Mouse (Mus musculus) hindbrain, embryonic 15.5 days (tissue): ENCODE measurements around the gene Josd2. TPM values are rescaled to one million over a fixed set of nuclear protein-coding genes. Genes with fewer than 3 reads are reported as not detected.
A peak's percentile ranks its signal among the peaks of the same experiment; 100 is the strongest.

Experiments used
- ATAC-seq: fragments of 200-750 bp; cut with Nextera tagmentation; 2 replicates; pipeline ENCODE4 v1.8.0; 2017; ENCODE audit warnings: low read depth, moderate number of reproducible peaks, moderate TSS enrichment; ENCODE audit not compliant: low FRiP score
- H3K27ac ChIP-seq: fragments of 300-500 bp; sonication (generic); replicated peaks from 2 replicates; pipeline ENCODE4 v1.5.1; 2015; ENCODE audit warnings: mild to moderate bottlenecking, inconsistent platforms
- H3K27me3 ChIP-seq: fragments of 300-500 bp; sonication (generic); 2 replicates; pipeline ENCODE4 v1.6.1; 2015; ENCODE audit warnings: control low read depth, inconsistent platforms
- H3K36me3 ChIP-seq: fragments of 300-500 bp; sonication (generic); 2 replicates; pipeline ENCODE4 v1.6.1; 2015; ENCODE audit warnings: control low read depth, inconsistent platforms
- H3K4me1 ChIP-seq: fragments of 300-500 bp; sonication (generic); replicated peaks from 2 replicates; pipeline ENCODE4 v1.6.1; 2015; ENCODE audit warnings: control low read depth, inconsistent platforms
- H3K4me2 ChIP-seq: fragments of 300-500 bp; sonication (generic); 2 replicates; pipeline ENCODE4 v1.6.1; 2015; ENCODE audit warnings: moderate library complexity, mild to moderate bottlenecking, inconsistent platforms
- H3K4me3 ChIP-seq: fragments of 300-500 bp; sonication (generic); 2 replicates; pipeline ENCODE4 v1.5.1; 2015; ENCODE audit warnings: mild to moderate bottlenecking, inconsistent platforms
- H3K9ac ChIP-seq: fragments of 300-500 bp; sonication (generic); 2 replicates; pipeline ENCODE4 v1.6.1; 2015; ENCODE audit warnings: inconsistent platforms
- H3K9me3 ChIP-seq: fragments of 300-500 bp; sonication (generic); 2 replicates; pipeline ENCODE4 v1.6.1; 2016; ENCODE audit warnings: control low read depth, inconsistent platforms
- WGBS: fragments of 180-500 bp; shearing (Covaris S2); methylation state at CpG from one replicate; pipeline ENCODE4 v1.1.7; 2015; 5-methylcytosine and 5-hydroxymethylcytosine counted together
- polyA plus RNA-seq: library from polyadenylated mRNA; unstranded; fragments of >200 nt; fragmentation: Nextera tagmentation; extraction: Ambion mirVana; gene quantifications from 2 replicates; pipeline ENCODE4 v1.2.1, GENCODE M21; 2015

Gene Josd2
- polyA plus RNA-seq, 1 experiment from 2014 or later = 44.0 TPM

- Histone ChIP-seq H3K9me3 (no peaks in the 10 kb centered on the region), H3K27ac (peak overlapping the region; percentile 97), H3K4me1 (peaks cover 53% of the 10 kb centered on the region), H3K27me3 (no peaks in the 10 kb centered on the region), H3K36me3 (no peaks in the 10 kb centered on the region), H3K4me2 (peak overlapping the region; percentile 59), H3K9ac (peak overlapping the region; percentile 72), H3K4me3 (peak overlapping the region; percentile 67)
- 43% methylated on average over 15 of the region's 15 CpGs for WGBS
- no peak for ATAC-seq
These were observed 985 bp downstream of the Josd2 start for GRCm38 (mm10) chr7:44468644-44469285.

GRCm38 (mm10) chr7:44469677-44470675 lies 2.2 kb downstream of the Josd2 start:
- Histone ChIP-seq H3K4me3 (no peak overlapping the region), H3K27ac (peak overlapping the region; percentile 97), H3K4me1 (peaks cover 52% of the 10 kb centered on the region), H3K9ac (no peak overlapping the region), H3K9me3 (no peaks in the 10 kb centered on the region), H3K36me3 (no peaks in the 10 kb centered on the region), H3K27me3 (no peaks in the 10 kb centered on the region), H3K4me2 (no peak overlapping the region)
- 88% methylated on average over 16 of the region's 16 CpGs for WGBS
- no peak for ATAC-seq

- H3K27ac ChIP-seq = no peak overlapping the region
- H3K9ac ChIP-seq = no peak overlapping the region
- ATAC-seq = no peak
- H3K9me3 ChIP-seq = no peaks in the 10 kb centered on the region
- no peaks in the 10 kb centered on the region for H3K36me3 ChIP-seq
- no peak overlapping the region for H3K4me3 ChIP-seq
- H3K27me3 ChIP-seq = no peaks in the 10 kb centered on the region
- WGBS = 91% methylated on average over 16 of the region's 16 CpGs
- peaks cover 49% of the 10 kb centered on the region for H3K4me1 ChIP-seq
- H3K4me2 ChIP-seq = no peak overlapping the region
These were observed 3.2 kb downstream of the Josd2 start for GRCm38 (mm10) chr7:44470696-44471612.

GRCm38 (mm10) chr7:44471880-44472557 lies 4.2 kb downstream of the Josd2 start:
- no peaks in the 10 kb centered on the region for H3K27me3 ChIP-seq
- H3K27ac ChIP-seq = no peak overlapping the region
- H3K4me2 ChIP-seq = no peak overlapping the region
- no peaks in the 10 kb centered on the region for H3K9me3 ChIP-seq
- ATAC-seq = no peak
- H3K36me3 ChIP-seq = no peaks in the 10 kb centered on the region
- H3K4me1 ChIP-seq = peaks cover 43% of the 10 kb centered on the region
- no peak overlapping the region for H3K4me3 ChIP-seq
- no peak overlapping the region for H3K9ac ChIP-seq
- 51% methylated on average over 6 of the region's 6 CpGs for WGBS

GRCm38 (mm10) chr7:44472558-44472885 lies 4.7 kb downstream of the Josd2 start:
- H3K9ac ChIP-seq = no peak overlapping the region

GRCm38 (mm10) chr7:44472961-44473646 lies 5.3 kb downstream of the Josd2 start:
- Histone ChIP-seq H3K9me3 (no peaks in the 10 kb centered on the region), H3K4me2 (no peak overlapping the region), H3K36me3 (no peaks in the 10 kb centered on the region), H3K4me1 (peaks cover 37% of the 10 kb centered on the region), H3K4me3 (no peak overlapping the region), H3K9ac (no peak overlapping the region), H3K27ac (no peak overlapping the region), H3K27me3 (peaks cover 4% of the 10 kb centered on the region; the same call in 1 of the 2 replicates)
- WGBS = 62% methylated on average over 9 of the region's 9 CpGs
- no peak for ATAC-seq

More at GRCm38 (mm10) chr7:44472558-44472885, 4.7 kb downstream of the Josd2 start:
- Histone ChIP-seq H3K27ac (no peak overlapping the region), H3K9me3 (no peaks in the 10 kb centered on the region), H3K4me3 (no peak overlapping the region), H3K4me2 (no peak overlapping the region), H3K4me1 (peaks cover 38% of the 10 kb centered on the region), H3K36me3 (no peaks in the 10 kb centered on the region), H3K27me3 (no peaks in the 10 kb centered on the region)
- ATAC-seq = no peak
- WGBS = 29% methylated on average over 1 of the region's 1 CpGs

- Histone ChIP-seq H3K4me2 (no peak overlapping the region), H3K9me3 (no peaks in the 10 kb centered on the region), H3K4me1 (peaks cover 24% of the 10 kb centered on the region), H3K9ac (no peak overlapping the region), H3K36me3 (no peaks in the 10 kb centered on the region), H3K27me3 (peaks cover 8% of the 10 kb centered on the region; the same call in 1 of the 2 replicates), H3K4me3 (no peak overlapping the region), H3K27ac (peak overlapping the region; percentile 71)
- peak; percentile 77; the same call in 1 of the 2 replicates for ATAC-seq
- 10% methylated on average over 4 of the region's 4 CpGs for WGBS
These were observed 6.6 kb downstream of the Josd2 start for GRCm38 (mm10) chr7:44474419-44474818.

- Histone ChIP-seq H3K9me3 (no peaks in the 10 kb centered on the region), H3K27me3 (peaks cover 11% of the 10 kb centered on the region; the same call in 1 of the 2 replicates), H3K4me3 (no peak overlapping the region), H3K27ac (peak overlapping the region; percentile 52), H3K4me2 (no peak overlapping the region), H3K4me1 (peaks cover 19% of the 10 kb centered on the region), H3K9ac (no peak overlapping the region), H3K36me3 (no peaks in the 10 kb centered on the region)
- 35% methylated on average over 5 of the region's 5 CpGs for WGBS
- 0 out of 2 replicates have a peak, but pooled peaks have one; percentile 4 for ATAC-seq
These were observed 7.3 kb downstream of the Josd2 start for GRCm38 (mm10) chr7:44475046-44475614.

GRCm38 (mm10) chr7:44482836-44483435 lies 15.2 kb downstream of the Josd2 start:
- Histone ChIP-seq H3K9ac (no peak overlapping the region), H3K27me3 (peaks cover 15% of the 10 kb centered on the region; the same call in 1 of the 2 replicates), H3K36me3 (no peaks in the 10 kb centered on the region), H3K4me3 (no peak overlapping the region), H3K9me3 (no peaks in the 10 kb centered on the region), H3K4me1 (peaks cover 3% of the 10 kb centered on the region; the same call in 1 of the 2 replicates), H3K4me2 (no peak overlapping the region), H3K27ac (no peak overlapping the region)
- ATAC-seq = no peak
- 84% methylated on average over 3 of the region's 3 CpGs for WGBS

GRCm38 (mm10) chr7:44484109-44484508 lies 16.3 kb downstream of the Josd2 start:
- Histone ChIP-seq H3K4me2 (no peak overlapping the region), H3K9me3 (no peaks in the 10 kb centered on the region), H3K4me1 (peaks cover 3% of the 10 kb centered on the region; the same call in 1 of the 2 replicates), H3K36me3 (no peaks in the 10 kb centered on the region; the same call in 1 of the 2 replicates), H3K27ac (no peak overlapping the region), H3K9ac (no peak overlapping the region), H3K4me3 (no peak overlapping the region), H3K27me3 (peaks cover 13% of the 10 kb centered on the region; the same call in 1 of the 2 replicates)
- ATAC-seq = no peak
- WGBS = 100% methylated on average over 1 of the region's 1 CpGs
